Mouse (Mus musculus) kidney, embryonic 14.5 days (tissue): ENCODE results near the gene Them7. TPM values are rescaled to one million over a fixed set of nuclear protein-coding genes. Genes with fewer than 3 reads are reported as not detected.

Source experiments
- ATAC-seq: fragments of 200-750 bp; cut with Nextera tagmentation; 2 replicates; pipeline ENCODE4 v1.8.0; 2017; ENCODE audit warnings: moderate number of reproducible peaks, mild to moderate bottlenecking, moderate TSS enrichment, moderate library complexity; ENCODE audit not compliant: low FRiP score, low TSS enrichment
- H3K27ac ChIP-seq: fragments of 300-500 bp; sonication (generic); 2 replicates; pipeline ENCODE4 v1.5.1; 2014; ENCODE audit warnings: low read depth, mild to moderate bottlenecking, low read length, moderate library complexity, mixed read lengths
- H3K27me3 ChIP-seq: fragments of 300-500 bp; sonication (generic); 2 replicates; pipeline ENCODE4 v1.6.1; 2014; ENCODE audit warnings: mild to moderate bottlenecking, low read length; ENCODE audit not compliant: control insufficient read depth, insufficient read depth
- H3K36me3 ChIP-seq: fragments of 300-500 bp; sonication (generic); 2 replicates; pipeline ENCODE4 v1.6.1; 2014; ENCODE audit warnings: low read length, mixed read lengths; ENCODE audit not compliant: control insufficient read depth, insufficient read depth
- H3K4me1 ChIP-seq: fragments of 300-500 bp; sonication (generic); 2 replicates; pipeline ENCODE4 v1.6.1; 2014; ENCODE audit warnings: low read length, mixed read lengths; ENCODE audit not compliant: control insufficient read depth, insufficient read depth
- H3K4me2 ChIP-seq: fragments of 300-500 bp; sonication (generic); replicated peaks from 2 replicates; pipeline ENCODE4 v1.6.1; 2014; ENCODE audit warnings: low read depth, mild to moderate bottlenecking, low read length
- H3K4me3 ChIP-seq: fragments of 300-500 bp; sonication (generic); 2 replicates; pipeline ENCODE4 v1.5.1; 2014; ENCODE audit warnings: mild to moderate bottlenecking, low read length
- H3K9ac ChIP-seq: fragments of 300-500 bp; sonication (generic); 2 replicates; pipeline ENCODE4 v1.6.1; 2014; ENCODE audit warnings: low read depth, mild to moderate bottlenecking, low read length, moderate library complexity
- H3K9me3 ChIP-seq: fragments of 300-500 bp; sonication (generic); 2 replicates; pipeline ENCODE4 v1.6.1; 2016; ENCODE audit warnings: low read length; ENCODE audit not compliant: control insufficient read depth
- WGBS: fragments of 180-500 bp; shearing (Covaris S2); extraction: QIAGEN DNeasy Blood & Tissue Kit; methylation state at CpG from one replicate; pipeline ENCODE4 v1.1.7; 2014; 5-methylcytosine and 5-hydroxymethylcytosine counted together
- polyA plus RNA-seq: library from polyadenylated mRNA; unstranded; fragments of >200 nt; fragmentation: Nextera tagmentation; extraction: Ambion mirVana; gene quantifications from 2 replicates; pipeline ENCODE4 v1.2.1, GENCODE M21; 2014

Them7 gene
- polyA plus RNA-seq, 1 experiment from 2014 or later = 0.89 TPM

DNA sequence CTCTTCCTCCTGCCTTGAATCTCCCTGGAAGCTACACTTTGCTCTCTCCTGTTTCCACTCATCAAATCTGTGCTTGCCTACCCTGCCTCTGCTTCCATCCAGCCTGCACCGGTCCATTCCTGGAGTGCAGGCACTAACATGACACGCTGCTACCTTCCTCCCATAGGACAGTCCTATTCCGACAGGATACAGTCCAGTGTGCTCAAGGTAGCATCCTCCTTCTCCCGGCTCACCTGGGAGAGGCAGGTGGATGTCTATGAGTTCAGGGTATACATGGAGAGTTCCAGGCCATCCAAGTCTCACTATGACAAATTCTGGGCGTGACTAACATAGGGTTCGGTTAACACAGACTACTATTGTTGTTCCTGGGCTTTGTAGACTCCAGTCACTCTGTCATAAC lies 148.0 kb downstream of the Them7 start:
- Histone ChIP-seq H3K9me3 (no peaks in the 10 kb centered on the region), H3K9ac (no peak overlapping the region), H3K4me1 (peaks cover 7% of the 10 kb centered on the region; the same call in 1 of the 2 replicates), H3K4me3 (no peak overlapping the region), H3K27ac (no peak overlapping the region), H3K27me3 (no peaks in the 10 kb centered on the region), H3K4me2 (no peak overlapping the region), H3K36me3 (no peaks in the 10 kb centered on the region)
- ATAC-seq = no peak
- 91% methylated on average over 6 of the region's 6 CpGs for WGBS

DNA sequence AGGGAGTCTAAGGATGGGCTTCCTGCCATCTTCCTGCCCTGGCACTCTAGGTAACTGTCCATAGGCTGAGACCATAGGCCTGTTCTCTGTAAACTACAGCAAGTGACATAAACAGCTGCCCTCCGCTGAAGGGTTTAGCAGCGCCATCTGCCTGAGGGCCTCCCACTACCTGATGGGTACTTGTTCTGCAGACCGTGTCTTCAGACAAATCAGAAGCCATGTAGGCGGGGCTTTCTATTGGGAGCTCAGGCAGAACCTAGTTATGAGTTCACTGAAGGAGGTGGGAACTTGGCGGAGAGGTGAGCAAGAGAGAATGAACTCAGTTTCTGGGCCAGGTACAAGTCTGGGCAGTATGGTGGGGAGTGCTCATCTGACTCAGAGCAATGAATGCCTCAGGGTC lies 148.6 kb downstream of the Them7 start:
- H3K9ac ChIP-seq = no peak overlapping the region
- H3K36me3 ChIP-seq = no peaks in the 10 kb centered on the region
- H3K9me3 ChIP-seq = no peaks in the 10 kb centered on the region
- WGBS = 73% methylated on average over 5 of the region's 5 CpGs
- no peak overlapping the region for H3K4me3 ChIP-seq
- H3K4me2 ChIP-seq = no peak overlapping the region
- ATAC-seq = peak; percentile 65
- no peak overlapping the region for H3K27ac ChIP-seq
- no peaks in the 10 kb centered on the region for H3K27me3 ChIP-seq
- H3K4me1 ChIP-seq = peaks cover 7% of the 10 kb centered on the region; the same call in 1 of the 2 replicates

DNA sequence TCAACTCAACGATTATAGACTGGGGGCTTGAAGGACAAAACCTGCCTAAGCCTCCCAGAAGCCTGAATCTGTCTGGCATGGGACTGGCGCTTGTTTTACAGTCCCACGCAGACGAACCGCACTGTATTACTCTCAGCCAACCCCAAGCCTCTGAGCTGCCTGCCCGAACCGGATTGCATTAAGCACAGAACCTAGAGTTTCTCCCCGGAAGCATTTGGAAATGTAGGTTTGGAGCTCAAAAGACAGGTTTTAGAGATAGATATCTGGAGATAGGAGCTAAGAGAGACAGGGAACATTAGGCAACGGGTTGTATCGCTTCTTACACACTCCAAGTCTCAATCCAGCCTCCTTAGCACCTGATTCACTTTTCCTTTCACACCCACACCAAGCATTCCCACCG lies 149.5 kb downstream of the Them7 start:
- no peak overlapping the region for H3K9ac ChIP-seq
- peaks cover 7% of the 10 kb centered on the region; the same call in 1 of the 2 replicates for H3K4me1 ChIP-seq
- H3K4me2 ChIP-seq = no peak overlapping the region
- no peaks in the 10 kb centered on the region for H3K9me3 ChIP-seq
- no peak overlapping the region for H3K4me3 ChIP-seq
- H3K36me3 ChIP-seq = no peaks in the 10 kb centered on the region
- H3K27me3 ChIP-seq = no peaks in the 10 kb centered on the region
- H3K27ac ChIP-seq = no peak overlapping the region
- no peak for ATAC-seq
- WGBS = 87% methylated on average over 11 of the region's 11 CpGs

DNA sequence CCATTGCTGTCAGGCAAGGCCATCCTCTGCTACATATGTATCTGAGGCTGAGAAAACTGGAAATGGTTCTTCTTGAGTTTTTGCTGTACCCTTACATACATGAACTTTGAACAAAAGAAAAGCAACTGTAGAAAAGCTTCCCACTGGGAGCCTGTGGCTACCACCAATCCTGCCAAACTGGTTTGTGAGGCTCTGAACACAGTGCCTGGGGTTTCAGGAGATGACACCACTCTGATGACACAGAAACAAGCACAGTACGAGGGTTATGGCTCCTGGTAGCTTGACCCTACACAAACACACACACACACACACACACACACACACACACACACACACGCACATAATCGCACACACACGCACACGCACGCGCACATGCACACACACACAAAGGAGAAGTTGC lies 151.1 kb downstream of the Them7 start:
- H3K9me3 ChIP-seq = no peaks in the 10 kb centered on the region
- no peak overlapping the region for H3K27ac ChIP-seq
- peaks cover 5% of the 10 kb centered on the region; the same call in 1 of the 2 replicates for H3K4me1 ChIP-seq
- H3K4me3 ChIP-seq = no peak overlapping the region
- no peaks in the 10 kb centered on the region for H3K36me3 ChIP-seq
- no peak overlapping the region for H3K4me2 ChIP-seq
- 91% methylated on average over 7 of the region's 7 CpGs for WGBS
- no peak overlapping the region for H3K9ac ChIP-seq
- H3K27me3 ChIP-seq = no peaks in the 10 kb centered on the region
- ATAC-seq = no peak

DNA sequence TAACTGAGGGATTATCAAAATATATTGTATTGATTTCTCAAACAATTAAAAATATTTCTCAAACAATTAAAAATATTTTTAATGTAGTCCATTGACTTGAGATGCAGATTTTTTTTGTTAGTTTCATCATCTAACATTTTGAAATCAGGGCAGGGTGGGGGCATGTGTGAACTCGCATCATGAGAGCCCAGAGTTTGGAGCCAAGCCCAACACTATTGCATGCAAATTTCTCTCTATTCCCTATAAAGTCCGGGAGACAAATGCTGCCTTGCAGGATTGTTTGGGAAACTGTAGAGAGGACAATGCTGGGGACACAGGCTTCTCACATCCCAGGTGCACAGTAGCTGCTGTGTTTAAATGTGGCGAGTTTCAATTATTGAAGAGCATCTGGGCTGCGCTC lies 151.6 kb downstream of the Them7 start:
- Histone ChIP-seq H3K27ac (no peak overlapping the region), H3K4me2 (no peak overlapping the region), H3K4me3 (no peak overlapping the region), H3K36me3 (no peaks in the 10 kb centered on the region), H3K4me1 (0 out of 2 replicates have a peak, but pooled peaks cover under 1% of the 10 kb centered on the region), H3K9ac (no peak overlapping the region), H3K9me3 (no peaks in the 10 kb centered on the region), H3K27me3 (no peaks in the 10 kb centered on the region)
- 83% methylated on average over 4 of the region's 4 CpGs for WGBS
- no peak for ATAC-seq

DNA sequence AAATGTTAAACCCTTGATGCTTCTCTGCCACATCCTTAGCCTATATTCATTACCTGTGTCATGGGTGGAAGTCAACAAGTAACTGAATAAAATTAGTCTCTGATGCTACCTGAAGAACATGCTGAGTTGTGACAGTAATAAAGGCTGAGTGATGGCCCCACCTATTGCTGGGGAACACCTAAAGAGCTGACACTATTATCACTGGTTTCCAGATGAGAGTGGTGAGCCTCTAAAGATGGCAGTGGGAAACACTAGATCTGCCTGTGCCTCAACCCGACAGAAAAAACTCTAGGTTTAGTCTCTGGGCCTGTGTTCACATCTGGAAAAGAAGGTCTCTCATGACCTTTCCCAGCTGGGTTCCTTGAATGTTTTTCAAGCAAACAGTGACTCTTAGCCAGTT lies 155.6 kb downstream of the Them7 start:
- no peaks in the 10 kb centered on the region for H3K4me1 ChIP-seq
- no peaks in the 10 kb centered on the region for H3K27me3 ChIP-seq
- H3K4me3 ChIP-seq = no peak overlapping the region
- no peak overlapping the region for H3K4me2 ChIP-seq
- H3K9ac ChIP-seq = no peak overlapping the region
- ATAC-seq = no peak
- H3K9me3 ChIP-seq = no peaks in the 10 kb centered on the region
- H3K27ac ChIP-seq = no peak overlapping the region
- H3K36me3 ChIP-seq = peaks cover 3% of the 10 kb centered on the region; the same call in 1 of the 2 replicates
- 74% methylated on average over 1 of the region's 1 CpGs for WGBS

DNA sequence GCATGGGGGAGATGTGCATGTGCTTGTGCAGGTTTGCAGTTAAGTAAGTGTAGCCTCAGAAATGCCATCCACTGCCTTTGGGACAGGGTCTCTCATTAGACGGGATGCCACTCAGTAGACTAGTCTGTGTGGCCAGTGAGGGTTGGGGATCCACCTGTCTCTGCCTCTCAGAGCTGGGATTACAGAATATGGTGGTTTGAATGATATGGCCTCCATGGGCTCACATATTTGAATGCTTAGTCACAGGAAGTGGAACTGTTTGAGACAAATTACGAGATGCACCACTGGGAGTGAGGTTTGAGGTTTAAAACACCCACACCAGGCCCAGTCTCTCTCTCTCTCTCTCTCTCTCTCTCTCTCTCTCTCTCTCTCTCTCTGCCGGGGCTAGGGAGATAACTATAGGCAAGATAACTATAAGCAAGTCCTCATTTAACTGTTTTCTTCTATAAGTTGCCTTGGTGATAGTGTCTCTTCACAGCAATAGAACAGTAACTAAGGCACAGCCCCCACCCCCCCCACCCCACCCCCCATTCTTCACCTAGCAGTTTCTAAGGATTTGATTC lies 156.7 kb downstream of the Them7 start:
- Histone ChIP-seq H3K36me3 (peaks cover 8% of the 10 kb centered on the region; the same call in 1 of the 2 replicates), H3K27me3 (no peaks in the 10 kb centered on the region), H3K4me1 (no peaks in the 10 kb centered on the region), H3K27ac (no peak overlapping the region), H3K9me3 (no peaks in the 10 kb centered on the region), H3K4me3 (no peak overlapping the region), H3K4me2 (no peak overlapping the region), H3K9ac (no peak overlapping the region)
- no peak for ATAC-seq
- 80% methylated on average over 3 of the region's 3 CpGs for WGBS

DNA sequence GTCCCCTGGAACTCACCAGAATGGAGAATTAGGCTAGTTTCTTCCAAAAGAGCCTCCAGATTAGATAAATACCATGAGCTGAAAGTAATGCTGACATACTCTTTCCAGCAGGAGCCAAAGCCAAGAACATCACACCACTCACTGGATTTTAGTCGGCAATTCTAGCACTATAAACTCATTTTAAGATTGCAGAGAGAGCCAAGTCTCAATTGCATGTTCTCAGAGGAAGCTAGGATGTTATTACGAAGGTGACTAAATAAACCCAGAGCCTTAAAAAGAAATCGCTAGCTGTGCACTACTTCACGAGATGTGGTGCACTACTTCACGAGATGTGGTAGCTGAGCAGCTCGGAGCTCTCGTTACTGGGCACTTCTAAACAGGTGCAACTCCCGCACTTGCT lies 158.9 kb downstream of the Them7 start:
- Histone ChIP-seq H3K4me2 (no peak overlapping the region), H3K9ac (no peak overlapping the region), H3K4me3 (no peak overlapping the region), H3K9me3 (no peaks in the 10 kb centered on the region), H3K27me3 (no peaks in the 10 kb centered on the region), H3K36me3 (peaks cover 29% of the 10 kb centered on the region), H3K27ac (no peak overlapping the region), H3K4me1 (no peaks in the 10 kb centered on the region)
- WGBS = 87% methylated on average over 8 of the region's 8 CpGs
- ATAC-seq = no peak

DNA sequence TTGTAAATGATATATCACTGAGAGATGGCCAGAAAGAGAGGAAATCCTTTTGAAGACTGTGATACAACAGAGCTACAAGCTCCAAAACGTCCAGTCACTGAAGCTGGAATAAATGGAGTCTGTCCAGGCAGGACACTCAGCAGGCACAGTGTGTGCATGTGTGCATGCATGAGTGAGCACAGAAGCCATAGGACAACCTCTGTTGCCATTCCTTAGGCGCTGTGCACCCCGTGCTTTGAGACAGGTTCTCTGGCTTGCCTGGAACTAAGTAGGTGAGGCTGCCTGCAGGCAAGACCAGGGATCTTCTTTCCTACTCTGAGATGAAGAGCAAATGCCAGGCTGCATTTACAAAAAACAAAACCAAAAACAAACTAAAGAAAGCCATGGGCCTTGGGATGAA lies 160.9 kb downstream of the Them7 start:
- peaks cover 47% of the 10 kb centered on the region for H3K36me3 ChIP-seq
- no peaks in the 10 kb centered on the region for H3K4me1 ChIP-seq
- WGBS = 48% methylated on average over 3 of the region's 3 CpGs
- no peak overlapping the region for H3K9ac ChIP-seq
- H3K4me3 ChIP-seq = no peak overlapping the region
- no peak overlapping the region for H3K4me2 ChIP-seq
- no peak for ATAC-seq
- H3K27ac ChIP-seq = no peak overlapping the region
- no peaks in the 10 kb centered on the region for H3K27me3 ChIP-seq
- H3K9me3 ChIP-seq = no peaks in the 10 kb centered on the region
